Mouse (Mus musculus): ENCODE results near the gene 4930523C07Rik.

Gene 4930523C07Rik

DNA sequence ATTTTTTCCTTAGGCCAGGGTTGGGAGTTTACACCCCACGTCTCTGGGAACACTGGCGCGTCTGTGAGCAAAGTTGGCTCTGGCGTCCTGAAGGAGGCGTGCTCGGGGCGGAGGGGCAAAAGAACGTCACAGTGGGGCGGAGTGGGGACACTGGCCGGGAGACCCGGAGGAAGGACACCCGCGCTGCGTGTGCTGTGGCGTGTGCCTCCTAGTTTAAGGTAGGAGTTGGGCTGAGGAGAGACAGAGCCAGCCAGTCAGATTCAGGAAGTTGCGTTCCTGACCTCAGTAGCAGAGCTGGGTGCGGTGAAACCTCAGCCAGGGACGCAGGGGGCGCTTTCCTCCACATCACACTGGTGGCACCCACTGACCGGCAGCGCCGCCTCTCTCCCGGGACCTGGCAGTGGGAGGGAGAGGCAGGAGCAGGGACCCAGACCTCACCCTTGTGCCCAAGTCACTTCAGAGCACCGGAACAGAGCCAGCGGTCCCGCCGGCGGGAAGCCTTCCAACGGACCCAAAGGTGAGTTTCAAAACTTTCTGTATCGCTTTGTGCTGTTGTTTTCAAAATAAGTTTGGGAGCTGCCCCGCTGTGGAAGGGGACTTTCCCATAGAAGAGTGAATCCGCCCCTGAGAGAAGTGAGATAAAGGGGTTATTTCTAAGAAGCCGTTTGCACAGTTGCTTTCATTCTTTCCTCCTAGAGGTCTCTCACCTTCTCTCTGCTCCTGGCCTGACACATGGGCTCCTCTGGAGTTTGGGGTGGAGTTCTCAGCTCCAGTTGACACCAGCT, at the start of gene 4930523C07Rik:
Gene 4930523C07Rik (plus strand): TSS at position 146 of the 785 bp plus-strand sequence.
- in situ Hi-C loops (cut with MboI, MseI): loop anchor here (25.0 kb wide), 1 partner anchor 743 kb away; the partner anchor contains the start of gene Rabgap1l

DNA sequence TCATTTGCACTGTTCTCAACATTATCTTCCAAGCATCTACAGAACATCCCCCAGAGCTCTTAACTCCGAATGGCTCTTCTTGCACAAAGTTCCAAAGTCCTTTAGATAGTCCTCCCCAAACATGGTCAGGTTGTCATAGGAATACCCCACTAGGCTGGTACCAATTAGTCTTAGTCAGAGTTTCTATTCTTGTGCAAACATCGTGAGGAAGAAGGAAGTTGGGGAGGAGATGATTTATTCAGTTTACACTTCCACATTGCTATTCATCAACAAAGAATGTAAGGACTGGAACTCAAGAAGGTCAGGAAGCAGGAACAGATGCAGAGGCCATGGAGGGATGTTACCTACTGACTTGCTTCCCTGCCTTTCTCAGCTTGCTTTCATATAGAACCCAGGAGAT, 46.9 kb upstream of the 4930523C07Rik start:
- in situ Hi-C loops (cut with MboI, MseI): loop anchor here (5.0 kb wide), 1 partner anchor 55 kb away; no protein-coding TSS in a partner anchor

DNA sequence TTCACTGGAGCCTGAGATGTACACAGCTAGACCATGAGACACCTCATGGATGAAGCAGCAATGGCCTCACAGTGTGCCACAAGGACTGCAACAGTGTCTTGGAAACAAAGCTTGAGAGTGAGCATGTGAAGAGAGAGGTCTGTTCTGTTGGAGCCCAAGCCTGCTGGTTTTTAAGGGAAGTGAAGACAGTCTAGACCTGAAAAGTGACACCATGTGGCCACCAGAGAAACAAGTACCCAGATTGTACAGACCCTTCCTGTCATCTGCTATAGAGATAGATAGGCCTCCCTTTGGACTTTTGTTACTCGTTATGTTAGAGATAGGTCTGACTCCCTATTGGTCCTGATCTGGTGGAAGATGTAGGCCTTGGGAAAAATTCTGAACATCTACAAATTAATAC, 45.8 kb upstream of the 4930523C07Rik start:
- in situ Hi-C loops (cut with MboI, MseI): loop anchor here (5.0 kb wide), 1 partner anchor 56 kb away; no protein-coding TSS in a partner anchor

DNA sequence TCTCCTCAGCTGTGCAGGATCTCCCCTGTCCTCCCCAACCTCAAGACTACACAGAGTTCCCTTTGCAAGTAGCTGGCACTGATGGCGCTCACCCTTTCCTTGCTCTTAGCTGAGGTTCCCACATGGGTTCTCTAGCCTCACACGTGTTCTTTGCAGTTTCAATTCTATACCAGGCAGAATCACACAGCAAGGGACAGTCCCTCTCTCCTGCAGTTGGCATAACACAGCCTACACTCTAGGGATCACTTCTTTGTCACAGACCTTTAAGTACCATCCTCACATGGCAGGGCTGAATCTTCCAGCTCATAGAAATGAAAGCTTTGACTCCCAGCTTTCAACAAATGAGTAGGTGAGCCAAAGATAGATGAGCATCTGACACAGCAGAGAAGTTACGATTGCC, 45.0 kb upstream of the 4930523C07Rik start:
- in situ Hi-C loops (cut with MboI, MseI): loop anchor here (5.0 kb wide), 1 partner anchor 57 kb away; no protein-coding TSS in a partner anchor

DNA sequence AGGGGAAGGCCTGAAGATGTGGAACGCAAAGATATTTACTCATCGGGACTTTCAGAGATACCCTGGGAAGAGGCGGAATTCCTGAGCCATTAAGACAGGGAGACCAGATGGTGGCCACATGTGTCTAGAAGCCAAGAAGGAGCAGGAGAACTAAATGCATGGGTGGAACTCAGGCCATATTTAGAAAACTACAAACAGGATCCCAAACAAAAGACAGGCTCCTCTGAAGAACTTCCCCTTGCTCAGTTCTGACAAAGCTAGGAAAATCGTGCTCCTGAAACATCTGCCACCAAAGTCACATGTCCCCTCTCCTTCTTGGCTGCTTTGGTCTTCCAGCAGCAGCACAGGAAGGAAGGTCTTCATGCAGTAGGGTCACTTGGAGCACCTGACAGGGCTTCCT, 38.9 kb upstream of the 4930523C07Rik start:
- in situ Hi-C loops (cut with MboI, MseI): no loop called here

DNA sequence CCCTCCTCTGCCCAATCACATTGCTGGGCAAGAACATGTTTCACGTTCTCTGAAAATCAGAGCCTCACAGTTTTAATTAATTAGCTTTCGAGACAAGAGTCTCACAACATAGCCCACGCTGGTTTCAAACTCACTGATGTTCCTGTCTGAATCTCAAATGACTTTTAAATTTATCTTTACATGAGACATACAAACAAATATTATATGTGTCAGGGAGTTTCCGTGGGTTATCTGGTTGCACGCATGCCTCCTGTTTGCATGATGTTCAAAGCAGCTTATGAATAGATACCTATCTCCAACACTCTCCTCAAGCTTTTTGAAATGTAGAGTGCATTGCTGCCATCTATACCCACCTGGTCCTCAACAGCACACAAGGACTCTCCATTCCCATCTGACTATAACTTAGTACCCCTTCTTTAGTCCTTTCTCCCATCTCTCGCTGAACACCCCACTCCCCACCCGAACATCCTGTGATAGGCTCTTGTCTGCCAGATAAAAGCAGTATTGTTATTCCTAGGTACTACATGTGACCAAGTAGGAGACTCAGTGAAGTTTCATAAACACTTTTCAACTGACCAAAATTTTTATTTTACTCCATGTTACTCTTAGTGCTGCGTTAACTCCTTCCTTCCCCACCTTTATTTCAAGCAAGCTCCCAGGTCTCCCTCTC, 37.1 kb upstream of the 4930523C07Rik start:
- in situ Hi-C loops (cut with MboI, MseI): no loop called here

DNA sequence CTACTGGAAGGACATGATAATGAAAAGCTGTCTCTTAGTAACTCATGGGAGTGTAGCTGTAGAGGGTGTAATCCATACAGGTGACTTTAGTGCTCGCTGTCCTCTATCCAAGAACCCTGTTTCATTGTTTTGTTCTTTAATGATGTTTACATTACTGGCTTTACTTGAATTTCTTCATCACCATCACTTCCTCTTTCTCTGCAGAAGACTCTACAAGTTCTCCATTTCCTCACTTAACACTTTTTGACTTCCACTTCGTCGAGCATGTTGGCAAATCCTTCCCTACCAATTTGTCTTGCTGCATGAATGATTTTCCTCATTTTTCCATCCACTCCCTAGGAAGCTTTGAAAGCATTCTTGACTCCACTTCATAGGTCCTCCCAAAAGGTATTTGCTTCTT, 31.1 kb upstream of the 4930523C07Rik start:
- in situ Hi-C loops (cut with MboI, MseI): no loop called here

DNA sequence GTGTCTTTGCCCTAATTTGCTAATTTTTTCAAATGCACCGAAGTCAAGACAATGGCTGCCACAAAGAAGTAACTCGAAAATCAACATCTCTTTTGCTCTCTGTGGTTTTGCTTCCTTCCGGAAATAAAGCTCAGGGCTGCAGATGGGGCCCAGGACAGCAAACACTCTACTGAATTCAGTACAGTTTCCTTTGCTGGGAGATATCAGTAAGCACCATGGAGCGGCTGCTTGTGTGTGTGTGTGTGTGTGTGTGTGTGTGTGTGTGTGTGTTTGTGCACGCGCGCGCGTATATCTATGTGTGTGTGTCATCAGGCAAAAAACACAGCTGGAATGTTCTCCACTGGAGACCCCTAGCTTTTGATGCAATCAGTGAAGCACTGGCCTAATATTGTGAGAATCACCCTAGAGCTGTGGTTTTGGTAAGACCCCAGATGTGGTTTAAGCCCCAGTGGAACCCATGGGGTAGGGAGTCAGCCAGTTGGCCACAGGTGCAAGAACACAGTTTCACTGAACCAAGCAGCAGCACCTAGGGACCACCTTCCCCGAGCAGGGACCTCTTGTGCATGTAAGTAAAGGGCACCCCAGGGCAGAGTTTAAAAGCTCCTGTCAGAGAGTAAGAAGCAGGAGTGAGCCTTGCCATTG, 19.7 kb upstream of the 4930523C07Rik start:
- in situ Hi-C loops (cut with MboI, MseI): no loop called here

DNA sequence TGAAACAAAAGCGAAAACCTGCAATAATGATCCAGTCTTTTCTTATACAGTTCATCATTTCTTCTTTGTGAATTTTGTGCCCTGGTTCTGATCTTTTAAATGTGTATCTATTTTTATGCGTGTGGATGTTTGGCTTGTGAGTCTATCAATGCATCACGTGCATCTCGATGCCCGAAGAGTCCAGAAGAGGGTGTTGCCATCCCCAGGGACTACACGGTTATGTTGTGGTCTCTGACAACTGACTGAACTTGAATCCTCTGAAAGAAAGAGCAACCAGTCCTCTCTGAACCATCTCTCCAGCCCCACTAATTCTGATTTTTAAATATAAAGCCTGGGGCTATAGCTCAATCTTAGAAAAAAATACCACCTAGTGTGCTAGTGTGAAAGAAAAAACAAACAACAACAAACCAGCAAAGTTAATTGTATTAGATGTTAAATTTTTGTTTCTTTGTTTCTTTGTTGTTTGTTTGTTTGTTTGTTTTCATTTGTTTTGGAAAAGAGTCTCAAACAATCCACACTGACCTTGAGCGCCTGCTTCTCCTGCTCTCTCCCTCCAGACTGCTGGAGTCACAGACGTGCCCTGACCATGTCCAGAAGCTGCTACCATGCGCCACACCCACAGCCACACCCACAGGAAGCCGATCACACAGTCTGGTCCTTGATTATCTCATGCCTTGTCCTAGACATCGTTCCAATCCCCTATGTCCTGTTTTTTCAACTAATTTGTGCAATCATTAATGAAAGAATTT, 18.9 kb upstream of the 4930523C07Rik start:
- in situ Hi-C loops (cut with MboI, MseI): loop anchor here (25.0 kb wide), 1 partner anchor 762 kb away; the partner anchor contains the start of gene Rabgap1l

DNA sequence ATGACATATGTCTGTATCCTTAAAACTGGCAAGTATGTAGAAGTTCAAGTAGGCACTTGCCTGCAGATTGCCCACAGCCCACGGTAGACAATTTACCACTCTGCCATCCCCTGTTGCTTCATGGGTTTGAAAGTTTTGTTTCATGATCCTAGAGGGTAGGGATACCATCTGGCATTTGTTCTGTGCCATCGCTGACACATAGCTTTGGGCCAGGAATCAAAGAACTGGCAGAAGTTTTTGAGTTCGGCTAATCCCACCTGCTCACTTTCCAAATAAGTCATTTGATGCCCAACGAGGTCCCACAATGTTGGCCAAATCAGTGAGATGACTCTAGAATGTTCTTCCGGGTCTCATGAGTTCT, 18.3 kb upstream of the 4930523C07Rik start:
- in situ Hi-C loops (cut with MboI, MseI): loop anchor here (25.0 kb wide), 1 partner anchor 761 kb away; the partner anchor contains the start of gene Rabgap1l

DNA sequence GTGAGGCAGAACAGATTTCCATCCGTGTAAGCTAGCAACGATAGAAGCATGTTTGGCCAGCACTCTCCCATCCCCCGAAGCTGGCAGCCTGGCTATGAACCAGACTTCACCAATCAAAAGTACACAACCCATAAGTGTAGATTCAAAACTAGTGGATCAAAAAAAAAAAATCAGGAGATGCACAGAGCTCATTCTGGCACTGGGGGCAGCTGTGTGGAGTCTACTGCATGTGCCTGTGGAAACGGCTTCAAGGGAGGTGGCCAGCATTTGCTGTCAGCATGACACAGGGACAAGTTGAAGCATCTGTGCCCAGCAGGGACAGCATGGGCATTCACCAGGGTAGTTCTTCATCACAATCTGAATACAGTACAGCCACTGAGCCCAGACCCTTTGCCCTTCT, 16.2 kb upstream of the 4930523C07Rik start:
- in situ Hi-C loops (cut with MboI, MseI): loop anchor here (25.0 kb wide), 1 partner anchor 759 kb away; the partner anchor contains the start of gene Rabgap1l

DNA sequence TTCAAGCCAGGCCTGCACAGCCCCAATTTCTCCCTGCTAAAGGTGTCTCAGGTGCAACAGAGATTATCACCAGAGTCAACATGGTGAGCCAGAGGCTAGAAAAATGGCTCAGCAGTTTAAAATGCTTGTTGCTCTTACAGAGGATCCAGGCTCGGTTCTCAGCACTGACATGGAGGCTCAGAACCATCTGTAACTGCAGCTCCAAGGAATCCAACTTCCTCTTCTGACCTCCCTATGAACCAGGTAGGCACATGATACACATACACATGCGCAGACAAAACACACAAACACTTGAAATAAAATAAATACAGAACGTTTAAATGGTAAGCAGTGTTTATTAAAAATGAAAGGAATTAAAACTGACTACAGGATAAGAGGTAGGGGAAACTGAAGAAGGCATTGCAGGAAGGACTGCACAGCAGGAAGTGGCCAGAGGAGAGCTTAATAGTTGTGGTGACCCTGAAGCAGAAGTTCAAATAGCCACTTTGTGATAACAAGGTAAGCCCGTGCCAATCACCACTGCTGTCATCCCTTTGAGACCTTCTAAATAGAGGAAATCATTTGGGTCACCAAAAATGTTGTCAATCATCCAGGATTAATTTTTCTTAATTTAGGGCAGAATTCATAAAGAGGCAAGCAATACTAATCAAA, 10.1 kb upstream of the 4930523C07Rik start:
- in situ Hi-C loops (cut with MboI, MseI): loop anchor here (25.0 kb wide), 1 partner anchor 753 kb away; the partner anchor contains the start of gene Rabgap1l

DNA sequence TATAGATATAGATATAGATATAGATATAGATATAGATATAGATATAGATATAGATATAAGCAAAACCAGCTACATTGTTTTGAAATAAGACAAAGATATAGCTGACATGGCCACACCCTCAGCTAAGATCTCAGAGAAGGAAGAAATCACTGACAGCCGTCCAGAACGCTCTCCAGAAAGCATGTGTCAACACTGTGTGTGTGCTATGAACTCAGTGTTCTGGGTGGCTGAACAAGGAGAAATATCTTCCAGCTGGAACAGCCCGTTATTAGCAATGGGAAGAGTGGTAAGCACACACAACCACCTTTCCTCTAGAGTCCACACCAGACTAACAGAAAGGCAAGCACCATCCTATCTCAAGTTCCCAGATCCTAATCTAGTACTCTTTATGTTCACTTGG, 8.6 kb upstream of the 4930523C07Rik start:
- in situ Hi-C loops (cut with MboI, MseI): loop anchor here (25.0 kb wide), 1 partner anchor 752 kb away; the partner anchor contains the start of gene Rabgap1l

DNA sequence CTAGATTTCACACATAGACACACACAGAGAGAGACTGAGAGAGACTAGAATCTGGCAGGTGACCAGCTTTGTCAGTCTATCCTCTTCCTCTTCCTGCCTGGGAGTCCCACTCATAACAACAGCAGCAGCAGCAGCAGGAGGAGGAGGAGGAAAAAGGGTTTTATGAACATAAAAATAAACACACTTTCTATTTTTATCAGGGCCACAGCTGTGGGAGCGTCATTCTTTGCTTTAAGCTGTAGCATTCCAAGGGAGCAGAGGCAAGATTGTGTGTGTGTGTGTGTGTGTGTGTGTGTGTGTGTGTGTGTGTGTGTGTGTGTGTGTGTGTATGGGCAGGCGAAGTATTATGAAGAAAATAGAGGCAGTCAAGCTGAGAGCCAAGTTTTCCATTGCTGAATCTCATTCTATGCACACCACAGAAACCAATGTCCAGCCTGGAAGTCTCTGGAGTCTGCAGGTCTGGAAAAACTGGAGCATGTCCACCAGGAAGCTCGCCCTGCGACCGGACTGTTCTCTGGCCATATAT, 7.1 kb upstream of the 4930523C07Rik start:
- in situ Hi-C loops (cut with MboI, MseI): loop anchor here (25.0 kb wide), 1 partner anchor 750 kb away; the partner anchor contains the start of gene Rabgap1l

DNA sequence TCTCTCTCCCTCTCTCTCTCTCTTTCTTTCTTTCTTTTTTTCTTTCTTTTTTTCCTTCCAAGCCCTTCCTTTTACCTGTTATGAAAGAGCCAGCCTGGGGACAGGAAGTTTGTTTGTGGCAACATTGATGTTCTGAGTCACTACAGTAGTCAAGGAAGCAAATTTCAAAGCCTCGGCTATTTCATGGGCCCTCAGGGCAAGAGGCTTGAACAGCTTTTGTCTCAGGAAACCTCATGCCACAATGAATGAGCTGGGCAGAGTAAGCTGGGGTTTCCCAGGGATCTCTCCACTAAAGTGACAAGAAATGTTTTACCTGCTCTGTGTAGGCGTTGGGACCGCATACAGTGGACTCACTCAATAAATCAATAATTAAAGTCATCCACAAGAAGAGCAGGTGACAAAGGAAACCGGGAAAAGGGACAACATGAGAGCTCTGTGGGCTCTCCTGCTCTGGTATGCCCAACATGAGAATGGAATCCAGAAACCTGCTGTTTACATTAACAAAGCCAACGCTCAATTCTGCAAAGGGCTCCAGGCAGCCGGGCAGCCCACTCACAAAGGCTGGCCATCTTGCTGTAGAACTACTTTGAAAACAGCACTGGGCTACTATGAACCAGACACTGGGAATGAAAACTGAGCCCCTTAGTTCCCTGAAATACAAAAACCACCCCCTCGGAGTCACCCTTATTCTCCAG, 4.1 kb upstream of the 4930523C07Rik start:
- in situ Hi-C loops (cut with MboI, MseI): loop anchor here (25.0 kb wide), 1 partner anchor 747 kb away; the partner anchor contains the start of gene Rabgap1l

DNA sequence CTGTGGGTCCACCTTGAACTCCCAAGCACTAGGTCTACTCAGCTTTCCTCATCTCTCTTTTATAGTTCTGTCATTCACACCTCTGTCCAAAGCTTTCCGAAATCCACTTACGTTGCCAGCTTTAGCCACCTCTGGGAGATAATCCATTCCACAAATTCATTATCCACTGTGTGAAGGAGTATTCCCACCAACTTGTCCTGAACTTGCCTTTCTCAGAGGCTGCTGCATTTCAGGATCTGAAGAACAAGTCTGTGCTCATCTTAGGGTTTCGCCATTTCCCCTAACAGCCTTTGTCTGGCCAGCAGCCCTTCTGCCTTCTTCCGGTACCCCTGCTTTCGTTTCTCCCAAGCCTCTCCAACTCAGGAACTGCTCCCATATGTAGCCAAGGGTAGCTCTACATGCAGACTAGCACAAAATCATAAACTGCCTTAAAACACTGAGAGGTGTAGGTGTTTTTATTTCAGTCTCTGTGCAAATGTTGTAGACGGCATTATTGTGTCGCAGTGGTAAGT, 2.9 kb upstream of the 4930523C07Rik start:
- in situ Hi-C loops (cut with MboI, MseI): loop anchor here (25.0 kb wide), 1 partner anchor 746 kb away; the partner anchor contains the start of gene Rabgap1l

DNA sequence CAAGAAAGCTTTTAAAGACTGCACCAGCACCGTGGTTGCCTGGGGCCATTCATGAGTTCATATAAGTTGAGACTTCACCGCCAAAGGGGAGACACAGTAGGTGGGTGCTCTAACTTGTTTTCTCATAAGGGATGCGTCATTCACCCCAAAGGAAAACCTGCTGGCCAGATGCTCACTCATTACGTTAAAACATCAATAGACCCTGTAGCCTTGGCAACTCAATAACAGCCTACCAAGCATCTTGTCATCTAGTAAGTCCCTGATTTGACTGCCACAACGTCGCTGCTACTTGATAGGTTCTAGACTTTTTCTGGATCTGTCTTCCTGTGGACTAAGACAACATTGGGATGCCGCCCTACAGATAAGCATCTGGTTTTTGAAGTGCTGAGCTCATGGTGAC, 1.8 kb upstream of the 4930523C07Rik start:
- in situ Hi-C loops (cut with MboI, MseI): loop anchor here (25.0 kb wide), 1 partner anchor 745 kb away; the partner anchor contains the start of gene Rabgap1l

DNA sequence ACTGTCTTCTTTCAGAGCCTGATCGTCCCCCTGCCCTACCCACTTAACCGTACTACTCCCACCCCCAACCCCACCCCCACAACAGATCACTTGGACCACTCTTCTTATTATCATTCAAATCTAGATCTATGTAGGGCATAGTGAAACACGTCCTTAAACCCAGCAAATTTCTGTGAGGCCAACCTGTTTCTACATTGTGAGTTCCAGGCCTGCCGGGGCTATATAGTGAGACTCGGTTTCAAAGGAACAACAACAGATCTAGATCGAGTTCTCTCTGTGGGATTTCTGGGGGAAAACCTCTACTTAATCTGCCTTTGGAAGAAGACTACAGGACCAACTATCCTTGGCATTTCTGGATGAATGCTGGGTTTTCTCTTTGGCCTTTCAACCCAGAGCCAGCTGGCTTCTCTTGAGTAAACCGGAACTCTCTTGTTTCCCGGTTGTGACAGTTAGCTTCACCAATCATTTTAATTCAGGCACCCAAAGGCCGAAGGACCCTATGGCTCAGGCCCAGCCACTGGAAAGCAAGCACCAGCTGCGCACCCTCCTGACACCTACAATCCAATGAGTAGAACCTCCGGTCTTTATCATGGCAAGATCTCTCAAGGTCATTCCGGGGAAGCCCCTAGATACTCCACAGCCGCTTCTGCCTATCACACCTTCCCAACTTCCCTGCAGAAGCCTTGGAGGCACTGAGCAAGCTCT, 759 bp upstream of the 4930523C07Rik start:
- in situ Hi-C loops (cut with MboI, MseI): loop anchor here (25.0 kb wide), 1 partner anchor 744 kb away; the partner anchor contains the start of gene Rabgap1l

Measured in regulatory T cell (primary cell).